Mouse (Mus musculus): ENCODE measurements around the gene Muc15.

Gene Muc15

GRCm38 (mm10) chr2:110721290-110721753 is at the start of gene Muc15:
Gene Muc15, plus strand, starts transcription at chr2:110721340.
- in situ Hi-C loops (cut with MboI, MseI), result no loop called here

- in situ Hi-C loops (cut with MboI, MseI), result no loop called here
These were observed 11.7 kb upstream of the Muc15 start for GRCm38 (mm10) chr2:110709436-110709835.

GRCm38 (mm10) chr2:110710055-110710720 is 11.0 kb upstream of the Muc15 start:
- in situ Hi-C loops (cut with MboI, MseI), result no loop called here

GRCm38 (mm10) chr2:110719051-110719450 is 2.1 kb upstream of the Muc15 start:
- in situ Hi-C loops (cut with MboI, MseI), result no loop called here

- in situ Hi-C loops (cut with MboI, MseI), result no loop called here
These were observed 1.1 kb downstream of the Muc15 start for GRCm38 (mm10) chr2:110722208-110722607.

GRCm38 (mm10) chr2:110726106-110726505 is 5.0 kb downstream of the Muc15 start:
- in situ Hi-C loops (cut with MboI, MseI), result no loop called here

- in situ Hi-C loops (cut with MboI, MseI), result no loop called here
These were observed 16.1 kb downstream of the Muc15 start for GRCm38 (mm10) chr2:110737236-110737635.

- in situ Hi-C loops (cut with MboI, MseI), result no loop called here
These were observed 16.8 kb downstream of the Muc15 start for GRCm38 (mm10) chr2:110737981-110738380.

GRCm38 (mm10) chr2:110739781-110740180 is 18.6 kb downstream of the Muc15 start:
- in situ Hi-C loops (cut with MboI, MseI), result loop anchor here in 1 of 2 experiments (10.0 kb wide), 1 partner anchor 435 kb away; no protein-coding TSS in a partner anchor

GRCm38 (mm10) chr2:110740493-110740892 is 19.4 kb downstream of the Muc15 start:
- in situ Hi-C loops (cut with MboI, MseI), result loop anchor here in 1 of 2 experiments (10.0 kb wide), 1 partner anchor 436 kb away; no protein-coding TSS in a partner anchor

- in situ Hi-C loops (cut with MboI, MseI), result no loop called here
These were observed 36.4 kb downstream of the Muc15 start for GRCm38 (mm10) chr2:110757556-110757955.

- in situ Hi-C loops (cut with MboI, MseI), result no loop called here
These were observed 38.3 kb downstream of the Muc15 start for GRCm38 (mm10) chr2:110759434-110759833.

GRCm38 (mm10) chr2:110787396-110787795 is 66.3 kb downstream of the Muc15 start:
- in situ Hi-C loops (cut with MboI, MseI), result no loop called here
